Mouse (Mus musculus): ENCODE measurements at regions not wholly inside any gene's neighbourhood (a gene's known extent, or its start where the extent isn't known, plus 50 kb on each side); places are given as distances from the start of the nearest gene placed in this dataset.

DNA sequence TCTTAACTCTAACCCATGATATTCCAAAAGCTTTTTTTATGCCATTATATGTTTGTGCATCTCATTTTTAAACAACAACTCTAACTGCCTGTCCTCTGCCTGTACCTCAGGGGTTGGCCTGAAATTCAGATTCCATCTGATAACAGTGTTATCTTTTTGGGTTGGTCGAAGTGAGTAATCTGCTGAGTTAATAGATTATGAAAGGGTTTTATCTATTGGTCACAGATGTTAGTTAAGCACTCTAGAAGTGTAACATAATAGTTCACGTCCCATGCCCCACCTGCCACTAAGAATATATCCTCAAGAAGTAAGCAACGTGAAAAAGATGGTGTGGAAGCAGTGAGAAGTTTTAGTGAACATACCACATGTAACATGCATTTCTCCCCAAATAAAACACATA, 246.0 kb upstream of the Mad2l1 start:
- TF ChIP-seq POLR2A (IDR thresholded peaks at IDR 0.05; ENCODE audit: borderline replicate concordance, insufficient read depth, low read length) (no peak), CTCF (IDR thresholded peaks at IDR 0.05; ENCODE audit: borderline replicate concordance, insufficient read depth, low read depth, low read length) (no peak)
